Mouse (Mus musculus) leukemia stem cell, adult 10-12 weeks (primary cell): Measurements from ENCODE around the gene Rala. TPM values are rescaled to one million over a fixed set of nuclear protein-coding genes. Genes with fewer than 3 reads are reported as not detected.

Experiments
- polyA plus RNA-seq: library from polyadenylated mRNA; stranded (reverse); fragments of >175 nt; gene quantifications from 2 replicates; pipeline ENCODE4 v1.2.3, GENCODE M21; 2012; ENCODE audit warnings: low replicate concordance

Rala gene
- 3.4 and 6.1 TPM in 2 replicates for polyA plus RNA-seq

GRCm38 (mm10) chr13:17944078-17944917 is at the start of gene Rala:
TSS of gene Rala (minus strand) at chr13:17944239.

GRCm38 (mm10) chr13:17992697-17993514 is 48.9 kb upstream of the Rala start, which contains the start of gene Yae1d1:
TSS of gene Yae1d1 (minus strand) at chr13:17993349.

Other genes starting within 250 kb of the Rala start
- 57.4 and 57.8 TPM in 2 replicates for gene Mplkip, start 249.0 kb downstream of the Rala start, polyA plus RNA-seq
- gene Sugct, start 248.7 kb downstream of the Rala start, polyA plus RNA-seq = not detected in 2 replicates
- 337 and 398 TPM in 2 replicates for gene Cdk13, start 139.1 kb downstream of the Rala start, polyA plus RNA-seq
- 0.65 and 7.2 TPM in 2 replicates for gene Yae1d1, start 49.1 kb upstream of the Rala start, polyA plus RNA-seq